Mouse (Mus musculus) cortical plate, adult 2 months (tissue): ENCODE data around the gene Prr14.

Experiments used
- CTCF ChIP-seq: fragments of 200-500 bp; IDR thresholded peaks from 2 replicates; pipeline ENCODE4 v1.5.1; 2011; ENCODE audit warnings: mild to moderate bottlenecking, control low read depth, low read length; ENCODE audit not compliant: insufficient read depth; ENCODE audit errors: extremely low read depth
- POLR2A ChIP-seq: fragments of 200-500 bp; IDR thresholded peaks from 2 replicates; pipeline ENCODE4 v1.6.1; 2011; ENCODE audit warnings: mild to moderate bottlenecking, low read length, control low read depth; ENCODE audit not compliant: insufficient read depth; ENCODE audit errors: extremely low read depth

GRCm38 (mm10) chr7:127475186-127475740 is 15.9 kb downstream of the Prr14 start:
- TF ChIP-seq CTCF = no peak
- no peak for TF ChIP-seq POLR2A
